Mouse (Mus musculus): ENCODE data around the gene B230104I21Rik.

Gene B230104I21Rik

DNA sequence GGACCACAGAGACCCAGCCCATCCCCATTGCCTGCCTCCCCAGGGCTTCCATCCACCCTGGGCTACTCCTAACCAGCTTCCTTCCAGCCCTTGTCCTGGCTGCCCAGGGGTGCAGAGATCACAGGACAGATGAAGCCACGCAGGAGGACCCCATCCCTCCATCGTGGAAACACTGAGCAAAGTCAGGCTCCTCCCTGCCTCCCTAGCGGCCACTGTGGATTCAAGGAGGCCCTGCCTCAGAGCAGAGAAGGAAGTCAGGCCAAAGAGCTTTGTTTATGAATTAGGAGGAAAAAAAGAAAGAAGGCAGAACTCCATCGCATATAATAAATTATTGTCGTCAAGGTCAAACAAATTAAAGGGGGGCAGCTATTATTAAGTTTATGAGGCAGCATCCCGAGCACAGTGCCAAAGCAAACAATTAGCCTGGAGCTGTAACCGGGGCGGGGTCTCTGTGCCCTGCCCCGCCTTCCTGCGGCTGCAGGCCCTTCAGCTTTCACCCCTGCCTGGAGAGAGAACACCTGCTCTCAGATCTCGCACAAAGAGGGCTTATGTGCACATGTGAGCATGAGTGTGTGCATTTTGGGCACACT is 12.4 kb downstream of the B230104I21Rik start:
- no peak for DNase-seq (ENCODE audit: low spot score)

DNA sequence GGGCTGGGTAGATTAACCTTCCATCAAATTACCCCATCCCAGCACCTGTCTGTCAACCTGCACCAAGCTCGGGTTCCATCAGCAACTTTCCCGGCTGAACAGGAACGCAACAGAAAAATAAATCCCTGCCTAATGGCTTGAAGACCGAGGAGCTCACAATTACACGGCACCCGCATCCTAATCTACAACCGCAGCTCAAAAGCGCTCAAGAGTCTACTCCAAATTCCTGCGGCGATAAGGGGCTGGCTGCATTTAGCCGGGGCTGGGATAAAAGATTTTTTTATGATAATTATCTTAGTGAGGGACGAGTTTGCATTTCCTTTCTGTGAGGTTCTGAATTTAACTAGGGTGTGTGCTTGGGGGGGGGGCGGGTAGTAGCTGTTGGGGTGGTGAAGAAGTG is 16.3 kb downstream of the B230104I21Rik start:
- no peak for DNase-seq (ENCODE audit: low spot score)

DNA sequence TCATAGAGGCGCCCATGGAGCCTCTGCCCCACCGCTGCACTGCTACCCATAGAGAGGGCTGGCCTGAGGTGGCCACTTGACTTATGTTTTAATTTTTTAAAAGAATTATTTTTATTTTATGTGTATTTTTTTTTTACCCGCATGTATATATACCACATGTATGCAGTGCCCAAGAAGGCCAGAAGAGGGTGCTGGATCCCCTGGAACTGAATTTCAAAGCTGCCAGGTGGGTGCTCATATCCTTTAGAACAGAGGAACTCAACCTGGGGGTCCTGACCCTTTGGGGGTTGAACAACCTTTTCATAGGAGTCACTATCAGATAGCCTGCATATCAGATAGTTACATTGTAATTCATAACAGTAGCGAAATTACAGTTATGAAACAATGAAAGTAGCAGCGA is 19.5 kb downstream of the B230104I21Rik start:
- DNase-seq (ENCODE audit: low spot score), result no peak

DNA sequence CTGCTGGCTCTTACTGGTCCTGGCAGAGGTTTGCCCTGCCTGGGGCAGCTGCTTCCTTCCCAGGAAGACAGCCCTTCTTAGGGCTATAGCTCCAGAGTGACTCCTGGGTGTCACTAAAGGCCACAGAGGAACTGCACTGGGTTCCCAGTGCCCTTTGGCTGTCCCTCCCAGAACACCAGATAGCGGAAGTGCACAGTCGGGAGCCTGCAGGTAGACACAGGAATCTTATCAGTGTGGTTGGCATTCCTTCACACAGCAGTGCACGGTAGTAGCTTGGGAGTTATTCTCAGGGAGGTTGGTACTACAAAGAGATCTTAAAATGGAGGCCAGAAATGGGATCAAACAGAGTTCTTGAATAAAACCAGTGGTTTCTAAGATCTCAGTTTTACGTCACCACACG is 22.4 kb downstream of the B230104I21Rik start:
- no peak for DNase-seq (ENCODE audit: low spot score)

DNA sequence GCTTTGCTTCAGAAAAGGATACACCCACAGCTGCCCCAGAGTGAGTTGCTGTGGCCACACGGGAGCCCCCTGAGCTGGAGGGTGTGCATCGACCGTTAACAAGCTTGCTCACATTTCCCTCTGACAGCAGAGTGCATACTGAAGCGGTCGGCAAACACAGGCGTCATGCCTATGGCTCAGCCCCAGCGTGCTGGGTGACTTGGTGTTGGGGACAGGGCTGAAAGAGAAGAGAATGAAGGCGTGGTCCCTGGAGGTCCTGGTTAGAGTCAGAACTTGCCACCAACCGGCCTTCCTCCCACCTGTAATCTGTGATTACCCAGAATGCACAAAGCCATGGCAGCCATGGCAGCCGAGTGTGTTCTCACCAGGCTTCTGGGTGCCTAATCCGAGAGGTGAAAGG is 22.9 kb downstream of the B230104I21Rik start:
- no peak for DNase-seq (ENCODE audit: low spot score)

DNA sequence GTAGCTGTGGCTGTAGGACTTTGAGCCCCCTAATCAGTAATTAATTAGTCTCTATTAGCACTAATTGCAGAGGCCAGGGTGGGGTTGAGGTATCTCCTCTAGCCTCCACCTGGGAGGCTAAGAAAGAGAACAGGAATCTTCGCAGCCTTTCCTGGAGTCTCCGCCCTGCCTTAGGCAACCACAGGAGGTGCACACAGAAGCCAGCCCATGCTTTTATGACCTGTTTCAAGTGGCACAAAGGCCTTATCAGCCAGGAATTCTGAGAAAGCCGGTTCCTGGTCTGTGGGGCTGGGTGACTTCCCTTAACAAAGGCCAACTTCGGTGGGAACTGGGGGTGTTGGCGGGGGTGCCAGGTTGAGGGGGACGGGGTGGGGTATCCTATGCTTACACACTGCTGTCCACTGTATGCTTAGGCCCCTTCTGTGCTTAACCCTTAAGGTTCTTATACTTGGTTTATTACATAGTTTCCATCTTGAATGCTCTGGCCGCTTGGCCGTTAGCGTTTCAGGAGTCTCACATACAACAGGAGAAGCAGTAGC is 23.9 kb downstream of the B230104I21Rik start:
- no peak for DNase-seq (ENCODE audit: low spot score)

DNA sequence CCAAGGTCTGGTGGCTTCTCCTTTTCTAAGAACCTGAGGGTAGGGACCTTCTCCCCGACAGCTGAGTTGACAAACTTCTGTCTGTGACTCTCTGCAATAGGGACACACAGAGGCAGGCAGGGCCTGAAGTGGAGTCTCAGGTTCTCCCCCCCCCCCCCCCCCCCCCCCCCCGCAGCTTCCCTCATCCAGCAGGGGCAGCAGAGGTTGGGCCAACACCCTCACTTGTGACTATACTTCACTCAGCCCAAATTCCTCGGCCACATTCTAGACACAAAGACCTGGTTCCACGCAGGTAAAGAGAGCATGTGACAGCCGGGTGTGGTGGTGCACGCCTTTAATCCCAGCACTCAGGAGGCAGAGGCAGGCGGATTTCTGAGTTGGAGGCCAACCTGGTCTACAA is 24.5 kb downstream of the B230104I21Rik start:
- DNase-seq (ENCODE audit: low spot score), result no peak

DNA sequence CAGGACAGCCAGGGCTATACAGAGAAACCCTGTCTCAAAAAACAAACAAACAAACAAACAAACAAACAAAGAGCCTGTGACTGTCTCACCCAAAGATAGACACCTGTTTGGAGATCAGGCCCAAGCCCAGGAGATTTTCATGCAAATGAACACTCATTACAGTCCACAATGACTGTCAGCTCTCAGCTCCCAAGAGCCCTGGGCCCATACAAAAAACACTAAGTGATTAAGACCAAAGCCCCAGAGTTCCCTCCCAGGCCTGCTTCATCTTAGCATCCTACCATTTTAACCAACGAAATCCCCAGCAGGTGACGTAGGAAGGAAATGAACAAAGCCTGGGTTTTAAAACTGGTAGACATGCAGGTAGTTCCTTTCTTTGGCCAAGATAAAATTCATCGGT is 24.9 kb downstream of the B230104I21Rik start:
- no peak for DNase-seq (ENCODE audit: low spot score)

DNA sequence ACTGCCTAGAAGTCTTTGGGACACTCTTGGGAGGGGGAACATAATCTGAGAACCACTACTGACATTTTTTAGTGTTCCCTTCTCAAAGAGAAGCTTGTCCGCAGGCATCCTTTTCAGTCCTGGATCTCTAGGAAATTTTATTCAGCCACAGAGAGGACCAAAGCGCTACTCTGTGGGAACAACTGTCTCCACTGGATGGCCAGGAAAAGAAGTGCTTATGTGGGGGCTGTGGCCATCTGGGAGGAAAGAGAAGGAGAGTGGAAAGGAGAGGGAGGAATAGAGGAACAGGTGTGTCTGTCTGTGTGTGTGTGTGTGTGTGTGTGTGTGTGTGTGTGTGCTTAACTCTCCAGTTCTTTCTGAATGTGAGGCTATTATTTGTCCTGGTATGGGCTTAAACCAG is 28.8 kb downstream of the B230104I21Rik start:
- no peak for DNase-seq (ENCODE audit: low spot score)

DNA sequence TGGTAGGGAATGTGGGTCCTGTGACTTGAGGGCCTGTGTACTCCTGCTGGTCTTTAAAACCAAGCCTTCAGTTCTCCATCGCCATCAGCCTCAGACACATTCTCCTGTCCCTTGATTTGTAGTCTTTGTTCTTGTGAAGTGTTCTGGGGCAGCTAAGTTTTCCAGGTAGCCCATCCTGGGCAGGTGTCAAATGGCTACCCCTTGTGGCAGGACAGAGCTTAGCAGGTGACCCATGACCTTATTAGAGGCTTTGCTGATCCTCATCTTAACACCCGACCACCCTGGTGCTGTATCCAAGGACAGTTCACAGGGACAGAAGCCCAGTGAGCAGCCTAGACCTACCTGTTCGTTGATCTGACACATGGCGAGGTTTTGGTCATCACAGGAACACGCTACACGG is 30.9 kb downstream of the B230104I21Rik start:
- no peak for DNase-seq (ENCODE audit: low spot score)

DNA sequence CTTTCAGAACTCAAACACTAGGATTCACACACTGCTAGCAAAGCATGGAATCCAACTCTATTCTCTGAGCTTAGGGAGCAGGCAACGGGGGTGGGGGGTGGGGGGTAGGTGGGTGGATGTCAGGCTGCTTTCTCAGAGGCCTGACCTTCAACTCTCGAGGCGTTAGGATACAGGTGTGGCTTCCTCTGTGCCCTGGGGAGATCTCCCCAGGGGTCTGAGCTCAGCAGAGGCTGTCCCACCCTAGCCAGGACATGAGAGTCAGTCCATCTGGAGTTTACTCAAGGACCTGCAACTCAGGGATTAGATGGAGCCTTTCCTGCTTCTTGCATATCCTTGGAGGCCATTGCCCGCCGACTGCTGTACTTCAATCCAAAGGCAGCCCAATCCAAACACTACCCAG is 33.2 kb downstream of the B230104I21Rik start:
- DNase-seq (ENCODE audit: low spot score), result no peak

DNA sequence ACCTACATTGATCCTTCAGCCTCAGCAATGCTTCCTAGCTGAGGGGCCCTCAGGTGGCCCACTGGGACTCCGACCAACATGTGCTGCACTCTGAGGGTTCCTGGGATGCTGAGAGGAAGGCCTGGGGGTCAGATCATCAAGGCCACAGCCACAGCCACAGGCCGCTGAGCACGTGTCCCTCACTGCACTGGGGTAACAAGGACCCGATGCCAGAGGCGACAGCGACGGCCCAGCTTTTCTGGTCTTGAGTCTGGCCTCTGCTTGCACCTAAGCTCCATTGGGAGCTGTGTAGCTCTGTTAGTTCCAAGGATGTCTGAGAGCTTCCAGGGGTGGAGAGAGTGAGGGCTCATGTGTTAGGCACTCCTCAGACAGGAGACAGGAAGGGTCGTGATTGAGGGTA is 34.9 kb downstream of the B230104I21Rik start:
- no peak for DNase-seq (ENCODE audit: low spot score)

DNA sequence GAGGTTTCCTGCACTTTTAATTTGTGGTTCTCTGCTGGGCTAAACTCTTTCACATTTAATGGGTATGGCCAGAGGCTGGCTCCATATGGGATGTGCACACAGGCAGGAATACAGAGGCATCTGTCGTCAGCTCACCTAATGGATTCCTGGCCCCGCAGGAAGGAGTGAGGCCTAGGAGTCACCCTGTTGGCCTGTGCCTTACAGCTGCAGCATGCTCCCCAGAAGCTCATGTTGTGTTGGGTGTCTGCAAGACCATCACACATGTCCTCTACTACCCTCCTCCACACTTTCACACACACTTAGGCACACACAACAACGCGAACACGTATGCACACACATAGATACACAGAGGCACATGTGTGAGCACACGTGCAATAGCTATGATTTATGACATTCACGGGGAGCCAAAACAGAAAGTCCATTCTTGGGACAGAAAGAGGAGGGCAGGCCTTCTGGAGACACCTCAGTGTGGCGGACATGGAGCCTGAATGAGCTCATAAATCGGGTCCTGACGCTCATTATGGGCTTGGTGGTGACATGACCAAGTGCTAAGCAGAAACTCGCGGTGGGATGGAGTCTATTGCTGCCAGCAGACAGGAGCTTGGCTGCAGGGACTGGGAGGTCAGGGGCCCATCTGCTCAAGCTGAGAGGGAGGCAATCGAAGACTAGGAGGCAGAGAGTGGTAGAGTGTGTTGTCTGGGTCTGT is 35.8 kb downstream of the B230104I21Rik start:
- no peak for DNase-seq (ENCODE audit: low spot score)

DNA sequence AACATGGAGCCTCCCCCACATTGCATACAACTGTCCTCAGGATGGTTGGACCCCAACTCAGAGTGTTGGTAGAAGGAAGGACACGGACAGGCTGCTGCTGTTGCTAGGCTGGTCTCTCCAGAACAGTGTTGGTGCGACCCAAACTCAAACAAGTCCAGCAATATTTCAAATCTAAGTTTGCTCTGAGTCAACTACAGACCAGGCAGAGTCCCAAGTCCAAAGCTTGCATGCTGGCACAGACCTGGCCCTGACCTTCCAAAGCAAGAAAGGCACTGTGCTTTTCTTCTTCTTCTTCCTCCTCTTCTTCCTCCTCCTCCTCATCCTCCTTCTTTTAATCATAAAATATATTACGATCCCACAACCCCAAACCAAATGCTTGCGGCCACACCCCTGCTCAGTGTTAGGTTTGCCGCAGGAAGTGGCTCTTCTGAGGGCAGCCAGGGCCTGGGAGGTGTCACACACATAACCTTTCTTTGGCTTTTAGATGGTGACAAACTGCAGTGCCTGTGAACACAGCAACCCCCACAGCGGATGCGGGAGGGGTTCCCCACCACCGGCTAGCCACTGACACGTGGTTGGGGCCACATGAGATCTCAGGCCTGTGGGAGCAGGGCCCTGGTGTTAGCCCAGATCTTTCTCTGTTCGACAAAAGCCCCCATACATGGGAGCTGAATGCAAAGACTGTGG is 40.2 kb downstream of the B230104I21Rik start:
- DNase-seq (ENCODE audit: low spot score), result no peak

DNA sequence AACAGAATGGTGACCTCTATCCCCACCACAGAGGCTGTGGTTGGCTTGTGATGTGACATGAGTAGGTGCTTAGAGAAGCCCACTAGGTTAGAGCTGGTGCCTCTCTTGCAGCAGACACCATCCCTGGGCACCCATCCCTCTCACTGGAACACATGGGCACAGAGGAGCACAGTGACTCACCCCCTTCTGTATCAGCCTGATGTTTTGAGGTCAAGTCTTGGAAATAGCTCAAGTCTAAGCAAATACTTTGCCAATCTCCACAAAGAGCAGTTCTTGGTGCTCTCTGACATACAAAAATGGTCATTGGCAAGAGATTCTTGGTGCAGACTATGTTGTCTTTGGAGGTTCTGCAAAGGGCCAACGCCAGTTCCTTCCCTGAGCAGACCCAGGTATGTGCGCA is 42.9 kb downstream of the B230104I21Rik start:
- DNase-seq (ENCODE audit: low spot score), result no peak

DNA sequence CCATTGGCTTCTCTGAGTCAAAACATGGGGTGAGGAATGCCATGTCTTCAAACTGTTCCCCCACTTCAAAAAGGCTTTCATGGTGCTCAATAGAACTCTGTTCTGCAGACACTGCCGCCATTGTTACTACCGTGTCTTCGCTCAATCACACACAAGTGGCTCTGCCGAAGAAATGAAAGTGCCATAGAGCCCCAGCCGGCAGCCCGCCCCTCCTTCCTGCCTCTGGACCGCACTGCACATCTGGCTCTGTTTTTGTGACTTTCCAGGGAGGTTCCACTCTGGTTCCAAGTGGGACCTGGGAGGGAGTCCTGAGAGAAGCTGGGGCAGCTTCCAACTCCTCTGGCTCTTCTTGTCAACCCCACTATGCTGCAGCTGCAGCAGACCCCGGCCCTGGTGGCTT is 49.3 kb downstream of the B230104I21Rik start:
- DNase-seq (ENCODE audit: low spot score), result no peak

DNA sequence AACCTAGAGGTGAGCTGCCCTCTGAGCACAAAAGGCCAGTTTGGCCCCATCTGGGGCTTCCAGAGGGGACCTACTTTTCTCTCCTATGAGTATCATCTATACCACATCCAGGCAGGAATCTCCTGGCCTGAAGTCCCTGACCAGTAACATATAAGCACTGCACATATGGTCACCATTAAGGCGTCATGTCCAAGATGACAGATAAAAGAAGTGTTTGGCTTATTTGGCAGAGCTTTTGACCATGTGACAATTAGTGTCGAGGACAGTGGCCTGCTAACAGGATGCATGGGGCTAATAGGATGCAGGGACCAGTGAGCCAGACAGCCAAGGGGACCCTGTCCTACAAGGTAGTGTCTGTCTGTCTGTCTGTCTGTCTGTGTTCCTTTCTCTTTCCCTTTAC is 50.0 kb downstream of the B230104I21Rik start:
- no peak for DNase-seq (ENCODE audit: low spot score)

DNA sequence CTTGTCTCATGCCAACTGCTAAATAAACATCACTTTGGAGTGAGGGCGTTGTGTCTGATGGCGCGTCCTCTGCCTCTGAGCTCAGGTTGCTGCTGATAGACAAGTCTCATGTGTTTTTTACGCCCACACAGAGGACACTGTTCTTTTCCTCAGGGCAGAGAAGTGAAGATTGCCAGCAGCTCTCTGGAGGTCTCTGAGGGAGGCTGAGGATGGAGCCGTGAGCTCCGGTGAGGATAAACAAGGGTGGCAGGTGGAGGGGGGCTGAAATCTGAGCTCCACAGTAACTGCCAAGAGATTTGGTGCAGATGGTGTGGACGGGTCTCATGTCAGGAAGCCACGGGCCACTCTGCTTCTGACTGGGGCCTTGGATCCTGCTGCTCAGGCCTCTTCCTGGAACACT is 50.9 kb downstream of the B230104I21Rik start:
- DNase-seq (ENCODE audit: low spot score), result no peak

DNA sequence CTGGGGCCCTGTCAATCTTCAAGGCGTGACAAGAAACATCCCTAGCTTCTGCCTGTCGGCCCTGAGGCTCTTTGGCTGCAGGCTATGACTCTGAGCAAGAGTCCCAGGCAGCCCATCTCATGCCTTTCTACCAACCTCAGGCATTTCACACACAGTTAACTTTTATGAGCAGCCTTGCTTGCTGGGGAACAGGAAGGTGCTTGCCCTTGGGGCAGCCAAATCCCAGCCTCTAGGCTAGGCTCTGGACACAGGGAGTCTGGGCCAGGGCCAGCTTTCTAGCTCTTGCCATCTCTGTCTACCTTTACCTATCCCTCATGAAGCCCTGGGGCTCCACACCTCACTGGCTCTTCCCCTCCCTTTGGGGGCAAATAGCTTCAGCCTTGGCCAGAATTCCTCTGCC is 53.7 kb downstream of the B230104I21Rik start:
- DNase-seq (ENCODE audit: low spot score), result no peak

DNA sequence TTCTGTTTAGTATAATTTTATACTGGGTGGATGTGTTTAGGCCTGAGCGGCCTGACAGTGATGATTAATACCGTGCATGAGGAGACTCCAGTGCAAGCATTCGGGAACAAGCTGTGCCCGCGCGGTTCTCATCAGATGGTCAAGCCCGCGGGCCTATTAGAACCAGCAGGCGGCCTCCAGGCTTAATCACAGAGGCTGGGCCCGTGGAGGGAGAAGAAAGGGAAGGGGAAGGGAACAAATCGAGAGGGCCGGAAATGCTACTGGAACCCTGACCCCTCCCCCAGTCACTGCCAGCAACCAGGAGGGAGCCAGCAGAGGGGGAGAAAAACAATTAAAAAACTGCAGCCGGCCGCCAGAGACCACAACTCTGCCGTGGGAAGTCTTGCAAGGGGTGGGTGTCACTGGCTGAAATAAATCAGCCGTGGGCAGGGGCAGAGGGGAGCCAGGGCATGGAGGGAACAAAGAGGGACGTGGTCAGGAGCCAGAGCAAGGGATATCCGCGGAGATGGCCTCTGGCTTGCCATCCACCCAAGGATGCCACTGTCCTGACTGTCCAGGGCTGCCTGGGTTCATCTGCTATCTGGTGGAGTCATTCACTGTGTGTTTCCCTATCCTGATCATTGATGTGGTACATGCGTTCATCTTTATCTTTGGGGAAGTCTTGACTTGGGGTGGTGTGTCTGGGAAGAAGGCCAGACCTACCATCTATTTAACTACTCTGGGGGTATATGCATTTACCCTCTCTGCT is 54.6 kb downstream of the B230104I21Rik start:
- no peak for DNase-seq (ENCODE audit: low spot score)

DNA sequence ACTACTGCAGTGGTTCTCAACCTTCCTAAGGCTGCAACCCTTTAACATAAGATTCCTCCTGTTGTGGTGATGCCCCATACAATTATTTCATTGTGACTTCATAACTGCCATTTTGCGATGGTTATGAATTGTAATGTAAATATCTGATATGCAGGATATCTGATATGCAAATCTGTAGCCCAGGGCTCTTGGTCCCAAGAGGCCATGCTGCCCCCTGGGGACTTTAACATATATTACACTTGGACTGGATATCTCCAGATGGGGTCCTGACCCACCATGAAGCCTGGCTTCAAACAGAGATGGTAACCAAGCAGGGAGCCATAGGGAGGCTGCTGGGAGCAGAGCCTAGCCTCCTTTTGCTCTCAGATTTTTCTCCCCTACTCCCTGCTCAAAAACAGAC is 56.7 kb downstream of the B230104I21Rik start:
- no peak for DNase-seq (ENCODE audit: low spot score)

All from layer of hippocampus, adult 9-10 months (tissue).